Comparison of ENCODE assay signal across 12 mouse cellular contexts in the genomic region with DNA sequence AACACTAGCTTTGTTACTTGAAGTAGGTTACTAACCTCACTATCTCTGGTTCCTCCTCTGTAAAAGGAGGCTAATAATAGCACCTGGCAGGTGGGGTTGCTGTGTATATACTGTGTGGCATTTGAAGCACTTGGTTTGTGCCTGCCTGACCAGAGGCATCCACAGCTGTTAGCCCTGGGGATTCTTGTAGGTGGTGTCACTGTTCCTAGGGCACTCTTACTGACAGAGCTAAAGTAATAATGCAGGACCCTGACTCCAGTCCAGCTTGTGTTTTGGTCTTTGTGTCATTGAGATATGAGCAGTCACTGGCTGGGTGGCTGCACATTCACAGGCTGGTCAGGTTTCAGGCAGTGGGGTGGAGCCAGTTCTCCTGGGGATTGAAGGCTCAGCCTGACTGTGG. TPM values are rescaled to one million over a fixed set of nuclear protein-coding genes. Genes with fewer than 3 reads are reported as not detected.
DNase-seq lines count a peak whose midpoint lies in the region; ATAC-seq and TF ChIP-seq lines count a peak whose summit lies in the region.
"Had no signal": no experiment of that assay in that cellular context is flagged by ENCODE, and none has a peak within 500 bp of the region (broad histone marks: within the 10 kb centered on the region; RNA-seq: fewer than 3 reads in every experiment).

No protein-coding gene starts in this region.

- no peaks in the 10 kb centered on the region for H3K9me3 ChIP-seq in embryonic facial prominence, embryonic 15.5 days (replicated peaks)
- H3K9me3 ChIP-seq in heart, embryonic 16.5 days (replicated peaks; ENCODE audit: control insufficient read depth, low read length): no peaks in the 10 kb centered on the region
- H3K9me3 ChIP-seq in midbrain, embryonic 10.5 days (replicated peaks): no peaks in the 10 kb centered on the region
- H3K9me3 ChIP-seq: liver, embryonic 12.5 days had no signal

- TF ChIP-seq POLR2A in myocyte (IDR thresholded peaks at IDR 0.05; ENCODE audit: insufficient read length, low read depth): no peak

- H3K27ac ChIP-seq in embryonic facial prominence, embryonic 15.5 days (replicated peaks): 0 out of 2 replicates have a peak overlapping the region, but pooled peaks have one; percentile 8
- peak overlapping the region; percentile 95 for H3K27ac ChIP-seq in heart, embryonic 16.5 days (ENCODE audit: low read length)
- H3K27ac ChIP-seq in midbrain, embryonic 10.5 days (replicated peaks): no peak overlapping the region
- H3K27ac ChIP-seq: hindbrain, embryonic 14.5 days; liver, embryonic 12.5 days had no signal

- no peak overlapping the region for H3K4me2 ChIP-seq in embryonic facial prominence, embryonic 15.5 days (replicated peaks)
- peak overlapping the region; percentile 3 for H3K4me2 ChIP-seq in heart, embryonic 16.5 days (ENCODE audit: low read depth, low read length)
- H3K4me2 ChIP-seq in myocyte (ENCODE audit: low read depth): peak overlapping the region; percentile 59
- H3K4me2 ChIP-seq: hindbrain, embryonic 14.5 days; liver, embryonic 12.5 days had no signal

- H3ac ChIP-seq in myocyte (ENCODE audit: control insufficient read depth, insufficient read length): no peak overlapping the region

- H3K27me3 ChIP-seq in embryonic facial prominence, embryonic 15.5 days: no peaks in the 10 kb centered on the region
- H3K27me3 ChIP-seq in heart, embryonic 16.5 days (ENCODE audit: control insufficient read depth, insufficient read depth, low read length): no peaks in the 10 kb centered on the region
- H3K27me3 ChIP-seq in myocyte (ENCODE audit: control insufficient read depth, insufficient read depth, insufficient read length): no peaks in the 10 kb centered on the region
- no peaks in the 10 kb centered on the region for H3K27me3 ChIP-seq in midbrain, embryonic 10.5 days (ENCODE audit: low read depth, poor library complexity, severe bottlenecking)
- H3K27me3 ChIP-seq: liver, embryonic 12.5 days had no signal

- peak; percentile 34 for DNase-seq in kidney, adult 11 months
- DNase-seq in kidney, adult 9 months: no peak
- no peak for DNase-seq in frontal cortex, postnatal 25 days (ENCODE audit: low spot score in 2 of 2)
- DNase-seq in midbrain, embryonic 10.5 days (ENCODE audit: low spot score): no peak
- DNase-seq: cerebellum, adult 8-10 months; thymus, postnatal 25 days had no signal

- H3K79me2 ChIP-seq in myocyte (ENCODE audit: control insufficient read depth, insufficient read depth): peaks cover 30% of the 10 kb centered on the region

- H3K36me3 ChIP-seq in embryonic facial prominence, embryonic 15.5 days: 0 out of 2 replicates have a peak, but pooled peaks cover 5% of the 10 kb centered on the region
- no peaks in the 10 kb centered on the region for H3K36me3 ChIP-seq in heart, embryonic 16.5 days (ENCODE audit: control insufficient read depth, insufficient read depth)
- H3K36me3 ChIP-seq in myocyte (ENCODE audit: control insufficient read depth, insufficient read depth): no peaks in the 10 kb centered on the region
- no peaks in the 10 kb centered on the region for H3K36me3 ChIP-seq in midbrain, embryonic 10.5 days
- H3K36me3 ChIP-seq: liver, embryonic 12.5 days had no signal

- H3K4me3 ChIP-seq in embryonic facial prominence, embryonic 15.5 days (replicated peaks): no peak overlapping the region
- no peak overlapping the region for H3K4me3 ChIP-seq in heart, embryonic 16.5 days (ENCODE audit: low read length)
- H3K4me3 ChIP-seq in myocyte: no peak overlapping the region
- no peak overlapping the region for H3K4me3 ChIP-seq in midbrain, embryonic 10.5 days
- H3K4me3 ChIP-seq: liver, embryonic 12.5 days had no signal

- H3K4me1 ChIP-seq in embryonic facial prominence, embryonic 15.5 days: peaks cover 15% of the 10 kb centered on the region
- peaks cover 39% of the 10 kb centered on the region for H3K4me1 ChIP-seq in heart, embryonic 16.5 days (ENCODE audit: control insufficient read depth, insufficient read depth, low read length)
- peaks cover 9% of the 10 kb centered on the region for H3K4me1 ChIP-seq in midbrain, embryonic 10.5 days

- no peak for ATAC-seq in embryonic facial prominence, embryonic 15.5 days (ENCODE audit: insufficient number of reproducible peaks, low FRiP score, low TSS enrichment, low read depth)
- ATAC-seq in heart, embryonic 16.5 days (replicated peaks; ENCODE audit: extremely low read depth, insufficient read depth, low FRiP score): peak; percentile 33
- no peak for ATAC-seq in megakaryocyte-erythroid progenitor cell, adult 5-6 weeks (replicated peaks; ENCODE audit: low FRiP score, low TSS enrichment, poor library complexity, severe bottlenecking)
- ATAC-seq: liver, embryonic 12.5 days had no signal

- no peak overlapping the region for H3K9ac ChIP-seq in embryonic facial prominence, embryonic 15.5 days
- H3K9ac ChIP-seq in heart, embryonic 16.5 days (ENCODE audit: low read length): peak overlapping the region; percentile 41; the same call in 1 of the 2 replicates
- H3K9ac ChIP-seq: hindbrain, embryonic 14.5 days; liver, embryonic 12.5 days had no signal

TF ChIP-seq in myocyte, 11 proteins besides CTCF, POLR2A, EP300 and RAD21:
- TF ChIP-seq TCF3 (IDR thresholded peaks at IDR 0.05; ENCODE audit: insufficient read length, low read depth): no peak
- TF ChIP-seq MYOG (IDR thresholded peaks at IDR 0.05; ENCODE audit: control insufficient read depth in 1 of 3, insufficient read depth in 1 of 3, insufficient read length in 2 of 3, low read depth in 2 of 3): peak; percentile 64 to 96 (median 96)
- TF ChIP-seq POLR2AphosphoS2 (IDR thresholded peaks at IDR 0.05; ENCODE audit: insufficient read length, low read depth): no peak
- peak; percentile 88 for TF ChIP-seq TCF12 (IDR thresholded peaks at IDR 0.05; ENCODE audit: insufficient read depth, poor library complexity, severe bottlenecking)
- no peak for TF ChIP-seq SRF (IDR thresholded peaks at IDR 0.05; ENCODE audit: control insufficient read depth, insufficient read length, low read depth)
- TF ChIP-seq CEBPB (IDR thresholded peaks at IDR 0.05; ENCODE audit: insufficient read depth, poor library complexity, severe bottlenecking): no peak
- TF ChIP-seq MYOD1 (IDR thresholded peaks at IDR 0.05; ENCODE audit: control insufficient read depth in 1 of 3, insufficient read length in 2 of 3, low read depth in 2 of 3): peak; percentile 45 to 94 (median 71)

RNA-seq across cellular contexts. Expression of a gene that starts 5.0 kb away (rescaled TPM):
- polyA plus RNA-seq in embryonic facial prominence, embryonic 15.5 days (2015; fragmentation: Nextera tagmentation; extraction: Ambion mirVana): 41.9 and 50.0 TPM in 2 replicates
- polyA plus RNA-seq in heart, embryonic 16.5 days (2015; fragmentation: Nextera tagmentation; extraction: Ambion mirVana): 42.3 and 51.6 TPM in 2 replicates
- 84.2 TPM for polyA plus RNA-seq in myocyte (2012; fragmentation: generic; extraction: Trizol)
- 31.3 and 33.9 TPM in 2 replicates for polyA plus RNA-seq in midbrain, embryonic 10.5 days (2016; fragmentation: Nextera tagmentation; extraction: Ambion mirVana)
- 14.1 and 22.2 TPM in 2 replicates for total RNA-seq in megakaryocyte-erythroid progenitor cell, adult 5-6 weeks (2014; fragmentation: Nextera tagmentation)
- 8.5 and 17.3 TPM in 2 replicates for total RNA-seq in megakaryocyte-erythroid progenitor cell, adult 5-6 weeks (2017)

RNA-seq across cellular contexts. Expression of a gene that starts 45.3 kb away (rescaled TPM):
- polyA plus RNA-seq in embryonic facial prominence, embryonic 15.5 days (2015; fragmentation: Nextera tagmentation; extraction: Ambion mirVana): 27.8 and 38.2 TPM in 2 replicates
- 17.9 and 18.9 TPM in 2 replicates for polyA plus RNA-seq in heart, embryonic 16.5 days (2015; fragmentation: Nextera tagmentation; extraction: Ambion mirVana)
- polyA plus RNA-seq in myocyte (2012; fragmentation: generic; extraction: Trizol): 9.1 TPM
- polyA plus RNA-seq in midbrain, embryonic 10.5 days (2016; fragmentation: Nextera tagmentation; extraction: Ambion mirVana): 39.1 and 45.6 TPM in 2 replicates
- 42.9 and 63.2 TPM in 2 replicates for total RNA-seq in megakaryocyte-erythroid progenitor cell, adult 5-6 weeks (2014; fragmentation: Nextera tagmentation)
- total RNA-seq in megakaryocyte-erythroid progenitor cell, adult 5-6 weeks (2017): 36.8 and 65.7 TPM in 2 replicates

RNA-seq across cellular contexts. Expression of a gene that starts 54.9 kb away (rescaled TPM):
- polyA plus RNA-seq in embryonic facial prominence, embryonic 15.5 days (2015; fragmentation: Nextera tagmentation; extraction: Ambion mirVana): 35.9 and 36.2 TPM in 2 replicates
- 16.8 and 17.6 TPM in 2 replicates for polyA plus RNA-seq in heart, embryonic 16.5 days (2015; fragmentation: Nextera tagmentation; extraction: Ambion mirVana)
- 89.7 TPM for polyA plus RNA-seq in myocyte (2012; fragmentation: generic; extraction: Trizol)
- polyA plus RNA-seq in midbrain, embryonic 10.5 days (2016; fragmentation: Nextera tagmentation; extraction: Ambion mirVana): 20.5 and 21.0 TPM in 2 replicates
- 1.8 TPM in 1 of 2 replicates, not detected in the other for total RNA-seq in megakaryocyte-erythroid progenitor cell, adult 5-6 weeks (2014; fragmentation: Nextera tagmentation)
- total RNA-seq in megakaryocyte-erythroid progenitor cell, adult 5-6 weeks (2017): 1.1 TPM in 1 of 2 replicates, not detected in the other
